ENCODE assay signal across 9 mouse cellular contexts in the genomic region with DNA sequence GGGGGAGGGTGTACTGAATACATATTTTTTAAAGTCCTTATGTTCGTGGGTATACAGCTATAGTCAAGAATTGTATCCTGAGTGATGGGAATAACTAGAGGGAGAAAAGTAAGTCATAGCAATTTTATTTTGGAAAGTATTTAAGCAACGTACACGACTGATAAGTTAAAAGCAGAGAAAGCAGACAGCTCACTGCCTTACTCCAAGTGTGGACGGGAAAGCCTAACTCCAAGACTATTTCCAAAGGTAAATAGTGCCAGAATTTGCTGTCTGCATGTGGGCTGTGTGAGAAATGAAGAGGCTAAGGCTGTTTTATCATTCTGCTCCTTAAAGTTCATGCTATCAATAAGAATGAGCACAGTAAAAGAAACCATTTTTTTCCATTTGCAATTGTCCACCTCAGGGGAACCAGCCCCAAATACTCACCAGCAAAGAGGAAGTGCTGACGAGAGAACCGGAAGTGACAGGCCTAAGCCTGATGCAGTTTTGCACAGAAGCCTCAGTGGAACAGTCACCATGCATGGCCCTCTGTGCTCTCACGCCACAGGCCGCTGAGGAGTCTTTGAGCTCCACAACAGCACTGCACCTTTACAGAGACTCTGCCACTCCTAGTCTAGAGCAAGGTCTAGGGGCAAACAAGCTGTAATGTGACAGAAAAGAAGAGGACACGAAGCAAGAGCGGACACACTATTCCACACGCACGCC. TPM values are rescaled to one million over a fixed set of nuclear protein-coding genes. Genes with fewer than 3 reads are reported as not detected.
DNase-seq lines count a peak whose midpoint lies in the region; ATAC-seq and TF ChIP-seq lines count a peak whose summit lies in the region.
"Had no signal": no experiment of that assay in that cellular context is flagged by ENCODE, and none has a peak within 500 bp of the region (broad histone marks: within the 10 kb centered on the region; RNA-seq: fewer than 3 reads in every experiment).

No protein-coding gene starts in this region.

- ATAC-seq in heart, embryonic 16.5 days (replicated peaks; ENCODE audit: extremely low read depth, insufficient read depth, low FRiP score), result no peak
- peak; percentile 91 for ATAC-seq in megakaryocyte progenitor cell, adult 5-6 weeks (replicated peaks; ENCODE audit: poor library complexity)
- no peak for ATAC-seq in forebrain, embryonic 14.5 days

- TF ChIP-seq EP300 in MEL (IDR thresholded peaks at IDR 0.05; ENCODE audit: low read depth in 1 of 2, low read length in 2 of 2), result no peak

- H3K36me3 ChIP-seq in MEL (ENCODE audit: control insufficient read depth in 1 of 2, insufficient read depth in 2 of 2, low read length in 2 of 2), result peaks cover 0 to 4% of the 10 kb centered on the region in 2 experiments; a peak in 2 of 4 replicates
- H3K36me3 ChIP-seq in heart, embryonic 16.5 days (ENCODE audit: control insufficient read depth, insufficient read depth), result no peaks in the 10 kb centered on the region
- H3K36me3 ChIP-seq in forebrain, embryonic 14.5 days (ENCODE audit: control insufficient read depth, insufficient read depth, low read length), result no peaks in the 10 kb centered on the region

- no peak for TF ChIP-seq RAD21 in MEL (IDR thresholded peaks at IDR 0.05; ENCODE audit: low read depth, low read length)

- H3K4me2 ChIP-seq in heart, embryonic 16.5 days (ENCODE audit: low read depth, low read length), result no peak overlapping the region
- no peak overlapping the region for H3K4me2 ChIP-seq in forebrain, embryonic 14.5 days (ENCODE audit: low read length)

- no peak for TF ChIP-seq POLR2A in MEL (IDR thresholded peaks at IDR 0.05; ENCODE audit: control insufficient read depth in 1 of 2, insufficient read depth in 1 of 2, low read depth in 1 of 2, low read length in 2 of 2, poor library complexity in 1 of 2)

- H3K4me3 ChIP-seq in MEL (ENCODE audit: control insufficient read depth in 1 of 2, insufficient read depth in 1 of 2, low read depth in 2 of 2, low read length in 2 of 2), result no peak overlapping the region
- H3K4me3 ChIP-seq in heart, embryonic 16.5 days (ENCODE audit: low read length), result no peak overlapping the region
- no peak overlapping the region for H3K4me3 ChIP-seq in forebrain, embryonic 14.5 days (ENCODE audit: low read depth, low read length)

- WGBS in heart, embryonic 16.5 days, result 58% methylated on average over 12 of the region's 12 CpGs
- 75% methylated on average over 12 of the region's 12 CpGs for WGBS in forebrain, embryonic 14.5 days

- H3K9ac ChIP-seq in MEL (ENCODE audit: control insufficient read depth, low read depth, low read length, poor library complexity, severe bottlenecking), result no peak overlapping the region
- peak overlapping the region; percentile 40; the same call in 1 of the 2 replicates for H3K9ac ChIP-seq in heart, embryonic 16.5 days (ENCODE audit: low read length)
- no peak overlapping the region for H3K9ac ChIP-seq in forebrain, embryonic 14.5 days (ENCODE audit: low read length)
- H3K9ac ChIP-seq: liver, embryonic 14.5 days had no signal

- no peaks in the 10 kb centered on the region for H3K79me2 ChIP-seq in MEL (ENCODE audit: control insufficient read depth, insufficient read depth, low read length, poor library complexity)

- peaks cover 0 to 8% of the 10 kb centered on the region in 2 experiments; a peak in 2 of 4 replicates for H3K4me1 ChIP-seq in MEL (ENCODE audit: control insufficient read depth in 1 of 2, insufficient read depth in 2 of 2, low read length in 2 of 2)
- peaks cover 20% of the 10 kb centered on the region for H3K4me1 ChIP-seq in heart, embryonic 16.5 days (ENCODE audit: control insufficient read depth, insufficient read depth, low read length)
- H3K4me1 ChIP-seq in forebrain, embryonic 14.5 days (ENCODE audit: control insufficient read depth, insufficient read depth, low read length), result peaks cover 2% of the 10 kb centered on the region; the same call in 1 of the 2 replicates

- no peaks in the 10 kb centered on the region for H3K27me3 ChIP-seq in MEL (ENCODE audit: control insufficient read depth in 1 of 2, insufficient read depth in 2 of 2, low read length in 2 of 2)
- no peaks in the 10 kb centered on the region for H3K27me3 ChIP-seq in heart, embryonic 16.5 days (ENCODE audit: control insufficient read depth, insufficient read depth, low read length)
- H3K27me3 ChIP-seq in forebrain, embryonic 14.5 days (replicated peaks; ENCODE audit: control insufficient read depth, insufficient read depth, low read length), result no peaks in the 10 kb centered on the region

- H3K27ac ChIP-seq in MEL (ENCODE audit: control insufficient read depth, low read depth, low read length), result no peak overlapping the region
- H3K27ac ChIP-seq in heart, embryonic 16.5 days (ENCODE audit: low read length), result peak overlapping the region; percentile 63
- H3K27ac ChIP-seq in forebrain, embryonic 14.5 days (ENCODE audit: low read depth, low read length), result no peak overlapping the region
- H3K27ac ChIP-seq: liver, embryonic 14.5 days had no signal

- TF ChIP-seq CTCF in MEL (IDR thresholded peaks at IDR 0.05 in 2 of 3, conservative IDR thresholded peaks at IDR 0.05 in 1 of 3; ENCODE audit: control insufficient read depth in 1 of 3, insufficient read depth in 1 of 3, low read depth in 2 of 3, low read length in 3 of 3, poor library complexity in 1 of 3, severe bottlenecking in 1 of 3), result no peak

- DNase-seq in kidney, postnatal 25 days, result peak; percentile 8 to 43
- DNase-seq in kidney, postnatal 14 days, result no peak
- peak; percentile 65 for DNase-seq in MEL (ENCODE audit: low read depth, low spot score)
- DNase-seq in forebrain, embryonic 14.5 days (ENCODE audit: low spot score), result no peak
- no peak for DNase-seq in gastrocnemius, adult 18-20 months (ENCODE audit: low spot score)
- DNase-seq in retina, embryonic 14.5 days (ENCODE audit: low spot score), result no peak

- no peaks in the 10 kb centered on the region for H3K9me3 ChIP-seq in MEL (replicated peaks; ENCODE audit: insufficient read depth, low read length)
- no peaks in the 10 kb centered on the region for H3K9me3 ChIP-seq in heart, embryonic 16.5 days (replicated peaks; ENCODE audit: control insufficient read depth, low read length)
- H3K9me3 ChIP-seq in forebrain, embryonic 14.5 days (replicated peaks; ENCODE audit: control insufficient read depth, low read length), result no peaks in the 10 kb centered on the region

TF ChIP-seq in MEL, 35 proteins besides CTCF, POLR2A, EP300 and RAD21:
- TF ChIP-seq ZC3H11A (IDR thresholded peaks at IDR 0.05; ENCODE audit: low read depth, low read length) (no peak), MAX (IDR thresholded peaks at IDR 0.05; ENCODE audit: low read length) (0 out of 2 replicates have a peak, but pooled peaks have one; percentile 8), ELF1 (IDR thresholded peaks at IDR 0.05; ENCODE audit: low read depth, low read length) (peak; percentile 45; the same call in 1 of the 2 replicates)
TF ChIP-seq in MEL: peak in this region for 2.

RNA-seq across cellular contexts. Expression of a gene that starts 18.0 kb away (rescaled TPM):
- total RNA-seq in MEL (2012; rRNA removed), result 7.8 and 12.7 TPM in 2 replicates
- 10 to 100 TPM in 1 of 2 experiments, not detected in 1; 16.4 TPM for polyA plus RNA-seq in MEL (2012; ENCODE audit: insufficient read depth in 1 of 2, insufficient read length in 2 of 2, low read depth in 1 of 2, low replicate concordance in 2 of 2, missing spikeins in 1 of 2)
- polyA plus RNA-seq in heart, embryonic 16.5 days (2015; fragmentation: Nextera tagmentation; extraction: Ambion mirVana), result 58.2 and 58.4 TPM in 2 replicates
- total RNA-seq in megakaryocyte progenitor cell, adult 5-6 weeks (2015), result 12.8 and 19.5 TPM in 2 replicates
- total RNA-seq in megakaryocyte progenitor cell, adult 5-6 weeks (2017), result 32.5 and 34.0 TPM in 2 replicates
- polyA plus RNA-seq in forebrain, embryonic 14.5 days (2014; fragmentation: Nextera tagmentation; extraction: Ambion mirVana), result 93.0 and 112 TPM in 2 replicates
- 1 to 10 TPM in 1 of 2 experiments, under 1 TPM in 1; 0.57 to 2.0 TPM for total RNA-seq in gastrocnemius, adult 18-20 months (2021)

Comparison
In these comparisons a context has a peak if more than half of its experiments do, and no peak if none do; other contexts are left out.
1. DNase-seq: peak in kidney, postnatal 25 days (2 of 2) and MEL (single experiment); none in kidney, postnatal 14 days (single experiment), forebrain, embryonic 14.5 days (single experiment), gastrocnemius, adult 18-20 months (single experiment) and retina, embryonic 14.5 days (single experiment).